Mouse (Mus musculus) limb, embryonic 13.5 days (tissue): ENCODE results near the gene Arvcf. TPM values are rescaled to one million over a fixed set of nuclear protein-coding genes. Genes with fewer than 3 reads are reported as not detected.
A peak's percentile ranks its signal among the peaks of the same experiment; 100 is the strongest.

Source experiments
- ATAC-seq: fragments of 200-750 bp; cut with Nextera tagmentation; 2 replicates; pipeline ENCODE4 v1.8.0; 2017; ENCODE audit warnings: low read depth, moderate number of reproducible peaks, moderate TSS enrichment; ENCODE audit not compliant: low FRiP score
- H3K27ac ChIP-seq: fragments of 300-500 bp; sonication (generic); 2 replicates; pipeline ENCODE4 v1.5.1; 2015; ENCODE audit warnings: inconsistent platforms, mild to moderate bottlenecking, moderate library complexity
- H3K27me3 ChIP-seq: fragments of 300-500 bp; sonication (generic); 2 replicates; pipeline ENCODE4 v1.6.1; 2015; ENCODE audit warnings: mild to moderate bottlenecking, inconsistent platforms
- H3K36me3 ChIP-seq: fragments of 300-500 bp; sonication (generic); 2 replicates; pipeline ENCODE4 v1.6.1; 2015; ENCODE audit warnings: inconsistent platforms, mild to moderate bottlenecking, moderate library complexity
- H3K4me1 ChIP-seq: fragments of 300-500 bp; sonication (generic); 2 replicates; pipeline ENCODE4 v1.6.1; 2015; ENCODE audit warnings: inconsistent platforms
- H3K4me2 ChIP-seq: fragments of 300-500 bp; sonication (generic); replicated peaks from 2 replicates; pipeline ENCODE4 v1.6.1; 2015; ENCODE audit warnings: inconsistent platforms, mild to moderate bottlenecking, moderate library complexity
- H3K4me3 ChIP-seq: fragments of 300-500 bp; sonication (generic); 2 replicates; pipeline ENCODE4 v1.5.1; 2015; ENCODE audit warnings: moderate library complexity, mild to moderate bottlenecking, inconsistent platforms
- H3K9ac ChIP-seq: fragments of 300-500 bp; sonication (generic); 2 replicates; pipeline ENCODE4 v1.6.1; 2015; ENCODE audit warnings: mild to moderate bottlenecking, inconsistent platforms
- H3K9me3 ChIP-seq: fragments of 300-500 bp; sonication (generic); 2 replicates; pipeline ENCODE4 v1.6.1; 2016; ENCODE audit warnings: inconsistent platforms
- WGBS: fragments of 180-500 bp; shearing (Covaris S2); methylation state at CpG from one replicate; pipeline ENCODE4 v1.1.7; 2015; 5-methylcytosine and 5-hydroxymethylcytosine counted together
- polyA plus RNA-seq: library from polyadenylated mRNA; unstranded; fragments of >200 nt; fragmentation: Nextera tagmentation; extraction: Ambion mirVana; gene quantifications from 2 replicates; pipeline ENCODE4 v1.2.1, GENCODE M21; 2015

The Arvcf gene
- polyA plus RNA-seq, 1 experiment from 2014 or later = 29.8 TPM

GRCm38 (mm10) chr16:18405091-18405854, 57.3 kb downstream of the Arvcf start:
- no peak for ATAC-seq
- H3K36me3 ChIP-seq = peaks cover 86% of the 10 kb centered on the region
- peaks cover 10% of the 10 kb centered on the region for H3K4me1 ChIP-seq
- H3K4me2 ChIP-seq = no peak overlapping the region
- no peak overlapping the region for H3K27ac ChIP-seq
- no peak overlapping the region for H3K9ac ChIP-seq
- WGBS = 87% methylated on average over 13 of the region's 13 CpGs
- no peaks in the 10 kb centered on the region for H3K27me3 ChIP-seq
- no peaks in the 10 kb centered on the region for H3K9me3 ChIP-seq
- no peak overlapping the region for H3K4me3 ChIP-seq

GRCm38 (mm10) chr16:18405876-18406275, 57.9 kb downstream of the Arvcf start:
- no peaks in the 10 kb centered on the region for H3K27me3 ChIP-seq
- H3K4me1 ChIP-seq = peaks cover 4% of the 10 kb centered on the region
- H3K27ac ChIP-seq = no peak overlapping the region
- no peak overlapping the region for H3K9ac ChIP-seq
- 73% methylated on average over 2 of the region's 2 CpGs for WGBS
- no peak overlapping the region for H3K4me2 ChIP-seq
- H3K4me3 ChIP-seq = no peak overlapping the region
- H3K9me3 ChIP-seq = no peaks in the 10 kb centered on the region
- ATAC-seq = no peak
- H3K36me3 ChIP-seq = peaks cover 86% of the 10 kb centered on the region

- no peak overlapping the region for H3K4me2 ChIP-seq
- 11% methylated on average over 2 of the region's 2 CpGs for WGBS
- H3K36me3 ChIP-seq = peaks cover 86% of the 10 kb centered on the region
- 0 out of 2 replicates have a peak, but pooled peaks have one; percentile 4 for ATAC-seq
- no peak overlapping the region for H3K27ac ChIP-seq
- H3K27me3 ChIP-seq = no peaks in the 10 kb centered on the region
- no peaks in the 10 kb centered on the region for H3K9me3 ChIP-seq
- H3K4me1 ChIP-seq = 0 out of 2 replicates have a peak, but pooled peaks cover under 1% of the 10 kb centered on the region
- no peak overlapping the region for H3K4me3 ChIP-seq
- H3K9ac ChIP-seq = no peak overlapping the region
Observed at GRCm38 (mm10) chr16:18406293-18406692, 58.3 kb downstream of the Arvcf start.

GRCm38 (mm10) chr16:18407912-18408311, 59.9 kb downstream of the Arvcf start:
- no peak overlapping the region for H3K4me2 ChIP-seq
- H3K4me1 ChIP-seq = no peaks in the 10 kb centered on the region
- H3K4me3 ChIP-seq = no peak overlapping the region
- WGBS = 77% methylated on average over 7 of the region's 7 CpGs
- ATAC-seq = no peak
- no peak overlapping the region for H3K9ac ChIP-seq
- H3K27me3 ChIP-seq = no peaks in the 10 kb centered on the region
- peaks cover 81% of the 10 kb centered on the region for H3K36me3 ChIP-seq
- no peak overlapping the region for H3K27ac ChIP-seq
- H3K9me3 ChIP-seq = no peaks in the 10 kb centered on the region

- Histone ChIP-seq H3K27me3 (no peaks in the 10 kb centered on the region), H3K4me1 (no peaks in the 10 kb centered on the region), H3K9me3 (no peaks in the 10 kb centered on the region), H3K4me2 (no peak overlapping the region), H3K9ac (no peak overlapping the region), H3K36me3 (peaks cover 80% of the 10 kb centered on the region), H3K27ac (no peak overlapping the region; the same call in 1 of the 2 replicates), H3K4me3 (no peak overlapping the region)
- no peak for ATAC-seq
- 80% methylated on average over 4 of the region's 4 CpGs for WGBS
Observed at GRCm38 (mm10) chr16:18409776-18410175, 61.8 kb downstream of the Arvcf start.

- H3K36me3 ChIP-seq = peaks cover 79% of the 10 kb centered on the region
- H3K9me3 ChIP-seq = no peaks in the 10 kb centered on the region
- WGBS = 78% methylated on average over 5 of the region's 5 CpGs
- H3K9ac ChIP-seq = no peak overlapping the region
- H3K4me3 ChIP-seq = no peak overlapping the region
- no peaks in the 10 kb centered on the region for H3K27me3 ChIP-seq
- H3K4me1 ChIP-seq = no peaks in the 10 kb centered on the region
- H3K4me2 ChIP-seq = no peak overlapping the region
- no peak overlapping the region for H3K27ac ChIP-seq
- ATAC-seq = no peak
Observed at GRCm38 (mm10) chr16:18410418-18410817, 62.4 kb downstream of the Arvcf start.

- H3K9ac ChIP-seq = no peak overlapping the region
- WGBS = 83% methylated on average over 13 of the region's 13 CpGs
- no peaks in the 10 kb centered on the region for H3K4me1 ChIP-seq
- no peaks in the 10 kb centered on the region for H3K27me3 ChIP-seq
- peaks cover 79% of the 10 kb centered on the region for H3K36me3 ChIP-seq
- ATAC-seq = no peak
- no peak overlapping the region for H3K4me3 ChIP-seq
- H3K4me2 ChIP-seq = no peak overlapping the region
- no peaks in the 10 kb centered on the region for H3K9me3 ChIP-seq
- no peak overlapping the region for H3K27ac ChIP-seq
Observed at GRCm38 (mm10) chr16:18411026-18411649, 63.2 kb downstream of the Arvcf start.

- Histone ChIP-seq H3K27ac (no peak overlapping the region), H3K9ac (no peak overlapping the region), H3K36me3 (peaks cover 78% of the 10 kb centered on the region), H3K4me2 (no peak overlapping the region), H3K27me3 (no peaks in the 10 kb centered on the region), H3K9me3 (no peaks in the 10 kb centered on the region), H3K4me3 (no peak overlapping the region), H3K4me1 (peaks cover 7% of the 10 kb centered on the region)
- ATAC-seq = no peak
- 80% methylated on average over 12 of the region's 12 CpGs for WGBS
Observed at GRCm38 (mm10) chr16:18411802-18412476, 64.0 kb downstream of the Arvcf start.

GRCm38 (mm10) chr16:18413032-18413816, 65.2 kb downstream of the Arvcf start:
- H3K36me3 ChIP-seq = peaks cover 76% of the 10 kb centered on the region
- H3K27me3 ChIP-seq = no peaks in the 10 kb centered on the region
- ATAC-seq = no peak

GRCm38 (mm10) chr16:18416094-18416761, 68.2 kb downstream of the Arvcf start:
- Histone ChIP-seq H3K4me3 (no peak overlapping the region), H3K4me1 (peaks cover 7% of the 10 kb centered on the region), H3K9me3 (no peaks in the 10 kb centered on the region), H3K9ac (0 out of 2 replicates have a peak overlapping the region, but pooled peaks have one; percentile 9), H3K27ac (peak overlapping the region; percentile 44; the same call in 1 of the 2 replicates), H3K4me2 (no peak overlapping the region), H3K27me3 (no peaks in the 10 kb centered on the region), H3K36me3 (peaks cover 56% of the 10 kb centered on the region)
- 67% methylated on average over 18 of the region's 18 CpGs for WGBS
- ATAC-seq = 0 out of 2 replicates have a peak, but pooled peaks have one; percentile 45

More at GRCm38 (mm10) chr16:18413032-18413816, 65.2 kb downstream of the Arvcf start:
- 89% methylated on average over 7 of the region's 7 CpGs for WGBS
- Histone ChIP-seq H3K4me3 (no peak overlapping the region), H3K9ac (no peak overlapping the region), H3K27ac (no peak overlapping the region), H3K4me1 (peaks cover 7% of the 10 kb centered on the region), H3K9me3 (no peaks in the 10 kb centered on the region), H3K4me2 (no peak overlapping the region)

- Histone ChIP-seq H3K36me3 (peaks cover 55% of the 10 kb centered on the region), H3K4me3 (no peak overlapping the region), H3K27ac (peak overlapping the region; percentile 44; the same call in 1 of the 2 replicates), H3K4me1 (peaks cover 7% of the 10 kb centered on the region), H3K9me3 (no peaks in the 10 kb centered on the region), H3K27me3 (no peaks in the 10 kb centered on the region), H3K4me2 (no peak overlapping the region), H3K9ac (0 out of 2 replicates have a peak overlapping the region, but pooled peaks have one; percentile 9)
- 89% methylated on average over 3 of the region's 3 CpGs for WGBS
- ATAC-seq = no peak
Observed at GRCm38 (mm10) chr16:18416837-18417236, 68.9 kb downstream of the Arvcf start.
